Mouse (Mus musculus) thymus, postnatal 25 days (tissue): ENCODE data around the gene Dok7.

Experiments used
- DNase-seq: peaks from one replicate; pipeline ENCODE4 v3.0.0; 2022

Gene Dok7

GRCm38 (mm10) chr5:35056604-35057432, at the start of gene Dok7:
Dok7 (plus strand) TSS chr5:35056766.
- DNase-seq, result peak; percentile 64

- no peak for DNase-seq
These were observed 47.4 kb upstream of the Dok7 start for GRCm38 (mm10) chr5:35009163-35009562.

GRCm38 (mm10) chr5:35010656-35011055, 45.9 kb upstream of the Dok7 start:
- no peak for DNase-seq

- no peak for DNase-seq
These were observed 45.2 kb upstream of the Dok7 start for GRCm38 (mm10) chr5:35011156-35011923.

GRCm38 (mm10) chr5:35014036-35014435, 42.5 kb upstream of the Dok7 start:
- DNase-seq, result no peak

- DNase-seq, result no peak
These were observed 36.8 kb upstream of the Dok7 start for GRCm38 (mm10) chr5:35019673-35020300.

- DNase-seq, result no peak
These were observed 35.9 kb upstream of the Dok7 start for GRCm38 (mm10) chr5:35020410-35021241.

- DNase-seq, result peak; percentile 45
These were observed 31.6 kb upstream of the Dok7 start for GRCm38 (mm10) chr5:35024975-35025374.

GRCm38 (mm10) chr5:35029303-35029702, 27.3 kb upstream of the Dok7 start:
- no peak for DNase-seq

GRCm38 (mm10) chr5:35029755-35030154, 26.8 kb upstream of the Dok7 start:
- no peak for DNase-seq

GRCm38 (mm10) chr5:35033068-35033467, 23.5 kb upstream of the Dok7 start:
- peak; percentile 35 for DNase-seq

GRCm38 (mm10) chr5:35033619-35034018, 22.9 kb upstream of the Dok7 start:
- DNase-seq, result no peak

- DNase-seq, result no peak
These were observed 21.4 kb upstream of the Dok7 start for GRCm38 (mm10) chr5:35035141-35035540.

GRCm38 (mm10) chr5:35035795-35036194, 20.8 kb upstream of the Dok7 start:
- DNase-seq, result no peak

- DNase-seq, result no peak
These were observed 19.1 kb upstream of the Dok7 start for GRCm38 (mm10) chr5:35037438-35037837.

GRCm38 (mm10) chr5:35041268-35041829, 15.2 kb upstream of the Dok7 start, which contains the start of gene Hgfac:
Hgfac (plus strand) TSS chr5:35041509.
- no peak for DNase-seq

- DNase-seq, result peak; percentile 60
These were observed 14.0 kb upstream of the Dok7 start for GRCm38 (mm10) chr5:35042431-35043109.

GRCm38 (mm10) chr5:35043110-35043451, 13.5 kb upstream of the Dok7 start:
- peak; percentile 77 for DNase-seq

GRCm38 (mm10) chr5:35050541-35050940, 6.0 kb upstream of the Dok7 start:
- no peak for DNase-seq

- DNase-seq, result no peak
These were observed 1.9 kb upstream of the Dok7 start for GRCm38 (mm10) chr5:35054628-35055027.

- DNase-seq, result no peak
These were observed 1.5 kb upstream of the Dok7 start for GRCm38 (mm10) chr5:35055076-35055475.

- DNase-seq, result no peak
These were observed 1.0 kb downstream of the Dok7 start for GRCm38 (mm10) chr5:35057582-35057981.
